Mouse (Mus musculus) MEL (cell line): Measurements from ENCODE around the gene Slc5a2.

Experiments used
- POLR2A ChIP-seq, 2 experiments: IDR thresholded peaks; 2 replicates each; pipeline ENCODE4 v1.6.1; 2011 to 2012; ENCODE audit warnings: low read length in 2 of 2, mild to moderate bottlenecking in 2 of 2, control low read depth in 1 of 2, improper control_type of control experiment in 1 of 2, low read depth in 1 of 2, moderate library complexity in 1 of 2; ENCODE audit not compliant: control insufficient read depth in 1 of 2, insufficient read depth in 1 of 2, poor library complexity in 1 of 2
- ZMIZ1 ChIP-seq: IDR thresholded peaks from 2 replicates; pipeline ENCODE4 v1.6.1; 2012; ENCODE audit warnings: low read depth, mild to moderate bottlenecking, inconsistent platforms, low read length, improper control_type of control experiment, moderate library complexity

- no peak for TF ChIP-seq ZMIZ1
- TF ChIP-seq POLR2A (IDR thresholded peaks at IDR 0.05; ENCODE audit: control insufficient read depth in 1 of 2, insufficient read depth in 1 of 2, low read depth in 1 of 2, low read length in 2 of 2, poor library complexity in 1 of 2), result no peak
Observed at GRCm38 (mm10) chr7:128266056-128266455, 599 bp downstream of the Slc5a2 start.
